Mouse (Mus musculus) embryo, embryonic 10 days (tissue): ENCODE data around the gene Dnaic2.
A peak's percentile ranks its signal among the peaks of the same experiment; 100 is the strongest.

Source experiments
- DNase-seq: peaks from one replicate; pipeline ENCODE4 v3.0.0-alpha.2; 2015; ENCODE audit warnings: low spot score

The Dnaic2 gene

GRCm38 (mm10) chr11:114702311-114702995 is 24.8 kb upstream of the Dnaic2 start:
- DNase-seq = no peak

- DNase-seq = no peak
Measured at GRCm38 (mm10) chr11:114702996-114703361, 24.2 kb upstream of the Dnaic2 start.

- no peak for DNase-seq
Measured at GRCm38 (mm10) chr11:114704071-114704913, 22.9 kb upstream of the Dnaic2 start.

GRCm38 (mm10) chr11:114706358-114706757 is 20.9 kb upstream of the Dnaic2 start:
- no peak for DNase-seq

- DNase-seq = no peak
Measured at GRCm38 (mm10) chr11:114711393-114711792, 15.8 kb upstream of the Dnaic2 start.

GRCm38 (mm10) chr11:114711861-114712260 is 15.3 kb upstream of the Dnaic2 start:
- DNase-seq = no peak

- no peak for DNase-seq
Measured at GRCm38 (mm10) chr11:114714526-114714925, 12.7 kb upstream of the Dnaic2 start.

GRCm38 (mm10) chr11:114715531-114715930 is 11.7 kb upstream of the Dnaic2 start:
- DNase-seq = peak; percentile 23

GRCm38 (mm10) chr11:114720535-114720934 is 6.7 kb upstream of the Dnaic2 start:
- no peak for DNase-seq

GRCm38 (mm10) chr11:114722438-114722837 is 4.8 kb upstream of the Dnaic2 start:
- no peak for DNase-seq

GRCm38 (mm10) chr11:114723030-114723429 is 4.2 kb upstream of the Dnaic2 start:
- DNase-seq = no peak

GRCm38 (mm10) chr11:114724787-114725590 is 2.2 kb upstream of the Dnaic2 start:
- no peak for DNase-seq

- no peak for DNase-seq
Measured at GRCm38 (mm10) chr11:114727826-114728186, 598 bp downstream of the Dnaic2 start.

GRCm38 (mm10) chr11:114728333-114728732 is 1.1 kb downstream of the Dnaic2 start:
- DNase-seq = no peak

GRCm38 (mm10) chr11:114729832-114730363 is 2.7 kb downstream of the Dnaic2 start:
- DNase-seq = peak; percentile 41

GRCm38 (mm10) chr11:114731711-114732110 is 4.5 kb downstream of the Dnaic2 start:
- peak; percentile 22 for DNase-seq

GRCm38 (mm10) chr11:114732890-114733289 is 5.7 kb downstream of the Dnaic2 start:
- no peak for DNase-seq

- no peak for DNase-seq
Measured at GRCm38 (mm10) chr11:114736111-114736510, 8.9 kb downstream of the Dnaic2 start.

- peak; percentile 76 for DNase-seq
Measured at GRCm38 (mm10) chr11:114736913-114737624, 9.9 kb downstream of the Dnaic2 start.

- peak; percentile 58 for DNase-seq
Measured at GRCm38 (mm10) chr11:114740598-114740997, 13.4 kb downstream of the Dnaic2 start.

GRCm38 (mm10) chr11:114741451-114741850 is 14.2 kb downstream of the Dnaic2 start:
- peak; percentile 43 for DNase-seq

GRCm38 (mm10) chr11:114745134-114745533 is 17.9 kb downstream of the Dnaic2 start:
- peak; percentile 96 for DNase-seq
